Mouse (Mus musculus): ENCODE measurements at regions not wholly inside any gene's neighbourhood (a gene's known extent, or its start where the extent isn't known, plus 50 kb on each side); places are given as distances from the start of the nearest gene placed in this dataset.
A peak's percentile ranks its signal among the peaks of the same experiment; 100 is the strongest.

DNA sequence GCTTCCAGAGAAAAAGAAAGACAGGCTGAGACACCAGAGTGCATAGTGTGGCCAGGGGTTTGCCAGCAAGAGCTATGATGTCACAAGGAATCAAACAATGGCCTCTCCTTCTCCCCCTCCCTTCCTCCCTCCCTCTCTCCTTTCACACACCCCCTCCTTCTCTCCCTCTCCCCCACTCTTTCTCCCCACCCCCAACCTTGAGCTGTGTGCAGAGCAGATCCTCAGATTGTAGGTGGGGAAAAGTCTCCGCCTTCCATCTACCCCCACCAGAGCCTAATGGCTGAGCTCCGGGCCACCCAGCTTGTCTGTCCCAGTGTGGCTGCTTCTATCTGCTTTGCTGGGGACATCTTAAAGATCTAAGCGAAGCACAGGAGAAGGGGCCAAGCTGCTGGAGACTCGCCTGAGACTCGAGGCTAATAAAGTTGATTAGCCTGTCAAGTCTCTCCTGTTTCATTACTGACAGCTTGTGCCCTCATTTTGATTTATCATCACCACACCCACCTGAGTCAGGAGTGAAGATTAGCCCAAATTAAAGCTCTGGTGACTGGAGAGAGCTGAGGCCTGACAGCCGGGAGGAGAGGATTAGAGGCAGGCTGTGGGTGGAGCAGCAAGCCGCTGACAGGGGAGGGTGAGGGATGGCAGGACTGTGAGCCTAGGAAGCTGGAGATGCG is 272.8 kb downstream of the Cbln1 start:
- DNase-seq = no peak

DNA sequence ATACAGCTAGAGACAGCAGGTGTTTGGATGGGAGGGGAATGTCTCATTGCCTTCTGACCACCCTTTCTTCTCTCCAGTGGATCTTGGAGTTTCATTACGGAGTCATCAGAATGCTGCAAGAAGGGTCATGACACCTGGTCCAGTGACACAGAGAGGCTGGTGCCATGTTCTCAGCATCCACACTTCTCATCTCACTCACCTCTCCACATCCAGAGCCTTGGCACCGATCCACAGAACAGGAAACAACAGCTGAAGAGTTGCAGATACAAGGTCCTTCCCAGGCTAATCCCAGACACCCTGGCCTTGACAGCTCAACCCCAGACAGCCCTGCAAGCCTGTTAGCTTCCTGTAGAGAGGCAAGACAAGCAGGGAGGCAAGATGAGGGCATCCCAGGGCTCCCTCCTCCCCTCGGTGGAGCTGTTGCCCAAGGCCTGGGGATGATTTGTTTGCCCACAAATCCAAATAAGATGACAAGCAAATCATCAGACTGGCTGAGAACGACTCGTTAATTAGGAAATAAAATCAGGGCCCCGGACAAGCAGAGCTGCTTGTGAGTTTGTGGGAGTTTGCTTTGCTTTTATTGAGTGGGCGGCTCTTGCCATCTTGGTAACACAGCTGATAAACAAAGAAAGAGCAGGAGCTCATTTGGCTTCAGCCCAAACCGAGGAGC is 274.4 kb downstream of the Cbln1 start:
- DNase-seq = no peak

DNA sequence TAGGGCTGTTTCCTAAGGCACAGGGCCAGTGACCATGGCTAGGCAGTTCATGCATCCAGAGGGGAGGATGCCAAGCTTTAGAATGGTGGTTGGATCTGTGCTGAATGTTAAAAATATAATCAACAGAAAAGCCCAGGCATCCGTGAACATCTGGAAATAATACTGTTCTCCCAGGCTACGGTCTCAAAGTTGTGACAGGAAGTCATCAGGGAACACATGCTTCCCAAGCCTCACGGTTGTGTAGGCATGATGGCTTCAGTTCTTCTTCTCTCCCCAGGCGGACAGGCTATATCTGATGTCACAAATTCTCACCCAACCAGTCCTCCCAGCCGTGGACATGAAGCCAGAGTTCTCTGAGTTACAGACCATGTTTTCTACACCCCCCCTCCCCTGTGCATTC is 275.4 kb downstream of the Cbln1 start:
- no peak for DNase-seq

DNA sequence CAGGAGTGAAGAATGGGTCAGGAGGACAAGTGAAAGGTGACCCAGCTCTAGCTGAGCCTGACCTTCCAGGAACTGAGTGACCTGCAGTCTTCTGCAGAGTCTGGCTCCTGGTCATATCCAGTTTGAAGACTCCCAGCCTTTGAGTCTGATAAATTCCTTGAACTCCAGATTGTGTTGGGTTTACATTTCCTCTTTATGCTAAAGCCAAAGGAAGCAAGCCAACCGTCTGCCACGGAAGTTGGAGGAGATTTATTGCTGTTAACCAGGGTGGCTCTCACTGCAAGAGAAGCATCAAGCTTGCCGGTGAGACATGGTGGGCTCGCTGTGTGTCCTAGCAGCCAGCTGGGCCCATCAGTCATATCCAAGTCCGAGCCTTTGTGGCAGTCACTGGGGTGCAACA is 276.4 kb downstream of the Cbln1 start:
- no peak for DNase-seq

DNA sequence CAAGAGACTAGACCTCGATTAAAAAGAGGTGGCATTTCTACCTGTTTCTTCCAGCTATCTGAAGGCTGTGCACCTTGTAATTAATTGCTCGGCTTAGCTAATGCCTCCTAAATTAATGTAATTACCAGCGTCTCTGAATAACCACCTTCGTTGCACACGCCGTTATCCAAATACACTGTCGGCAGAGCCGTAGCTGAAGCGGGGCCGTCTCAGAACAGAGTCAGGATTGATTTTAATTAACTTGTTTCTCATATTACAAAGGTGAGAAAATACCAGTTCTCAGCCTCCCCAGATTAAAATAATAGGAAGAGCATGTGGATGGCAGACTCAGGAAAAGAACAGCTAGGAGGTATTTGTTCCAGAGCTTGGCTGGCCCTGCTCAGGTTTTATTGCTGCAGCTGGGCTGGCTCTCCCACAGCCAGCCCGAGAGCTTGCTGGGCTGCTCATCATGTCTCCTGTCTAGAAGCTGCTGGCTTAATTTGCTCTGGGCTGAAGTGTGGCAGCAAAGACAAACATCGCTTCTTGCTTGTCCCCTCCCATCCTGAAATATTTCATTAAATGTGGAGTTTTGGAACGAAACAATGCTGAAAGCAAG is 282.5 kb downstream of the Cbln1 start:
- DNase-seq = no peak

DNA sequence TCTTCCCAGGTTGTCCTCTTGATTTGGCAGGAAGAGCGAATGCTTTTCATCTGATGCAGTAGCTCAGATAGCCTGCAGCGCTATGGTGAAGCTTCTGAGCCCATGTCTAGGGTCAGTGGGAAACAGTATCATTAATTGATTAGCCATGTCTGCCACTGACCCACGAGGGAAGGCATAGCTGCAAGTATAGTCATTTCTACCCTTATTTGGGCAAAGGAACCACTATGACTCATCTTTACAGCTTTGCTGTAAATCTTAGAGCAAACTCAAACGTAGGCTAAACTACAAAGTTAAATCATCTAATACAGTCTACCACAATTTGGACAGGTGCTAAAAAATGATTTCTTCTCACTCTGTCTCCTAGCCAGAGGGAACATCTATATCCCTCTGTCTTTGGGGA is 289.5 kb downstream of the Cbln1 start:
- no peak for DNase-seq

DNA sequence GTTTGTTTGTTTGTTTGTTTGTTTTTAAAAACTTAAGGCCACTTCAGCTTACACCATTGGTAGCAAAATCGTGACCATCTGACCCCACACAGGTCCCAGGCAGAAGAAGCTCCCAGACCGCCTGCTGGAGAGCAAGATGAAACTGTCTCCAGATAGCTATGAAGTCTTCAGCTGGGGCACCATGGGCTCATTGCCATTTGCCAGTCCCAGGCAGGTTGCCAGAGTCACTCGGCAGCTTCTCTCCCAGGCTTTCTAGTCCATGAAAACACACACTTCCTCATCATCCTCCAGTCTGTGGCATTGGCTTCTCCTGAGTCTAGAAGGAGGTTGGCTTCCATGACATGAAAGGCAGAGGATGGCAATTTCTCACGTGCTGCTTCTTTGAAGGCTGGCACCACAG is 293.5 kb upstream of the N4bp1 start:
- peak; percentile 12 for DNase-seq

DNA sequence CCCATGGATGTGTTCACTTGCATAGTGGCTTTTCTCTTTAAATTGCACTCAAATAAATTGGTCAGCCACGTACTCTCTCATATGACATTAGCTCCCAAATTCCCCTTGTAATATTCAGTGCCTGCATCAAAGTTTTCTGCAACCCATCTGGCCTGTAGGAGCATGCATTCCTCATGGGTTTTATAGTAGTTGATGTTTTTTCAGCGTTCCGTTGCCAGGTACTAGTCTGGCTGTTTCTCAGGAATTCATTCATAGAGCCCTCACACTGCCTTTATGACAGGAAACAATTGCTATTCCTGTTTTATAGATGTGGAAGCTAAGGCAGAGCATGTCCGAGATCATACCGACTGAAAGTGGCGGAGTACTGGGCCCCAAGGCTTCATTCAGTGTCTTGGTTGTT is 292.6 kb upstream of the N4bp1 start:
- no peak for DNase-seq

DNA sequence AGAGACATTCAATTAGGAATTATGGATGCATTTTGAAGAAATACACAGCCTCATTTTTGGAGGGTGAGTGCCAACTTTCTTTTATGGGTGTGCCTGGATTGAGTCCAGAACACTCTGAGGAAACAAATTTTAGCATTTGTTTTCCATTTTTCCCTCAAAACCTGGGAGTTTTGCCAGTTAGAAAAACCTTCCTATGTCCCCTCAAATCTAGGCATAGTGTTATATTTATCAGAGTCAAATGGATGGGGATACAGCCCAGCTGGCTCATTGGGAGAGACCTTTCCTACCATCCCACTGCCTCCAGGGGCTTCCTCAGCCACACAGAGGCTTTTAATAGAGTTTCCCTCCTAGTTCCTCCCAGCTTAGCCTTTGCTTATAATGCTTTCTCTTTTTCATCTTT is 290.0 kb upstream of the N4bp1 start:
- no peak for DNase-seq

DNA sequence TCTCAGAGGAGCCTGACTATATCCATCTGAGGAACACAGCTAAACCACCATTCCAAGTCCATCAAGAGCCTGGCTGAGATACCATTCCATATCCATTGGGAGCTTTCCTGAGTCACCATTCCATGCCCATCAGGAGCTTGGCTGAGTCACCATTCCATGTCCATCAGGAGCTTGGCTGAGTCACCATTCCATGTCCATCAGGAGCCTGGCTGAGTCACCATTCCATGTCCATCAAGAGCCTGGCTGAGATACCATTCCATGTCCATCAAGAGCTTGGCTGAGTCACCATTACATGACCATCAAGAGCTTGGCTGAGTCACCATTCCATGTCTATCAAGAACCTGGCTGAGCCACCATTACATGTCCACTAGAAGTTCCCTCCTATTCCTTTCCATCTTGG is 288.7 kb upstream of the N4bp1 start:
- no peak for DNase-seq

DNA sequence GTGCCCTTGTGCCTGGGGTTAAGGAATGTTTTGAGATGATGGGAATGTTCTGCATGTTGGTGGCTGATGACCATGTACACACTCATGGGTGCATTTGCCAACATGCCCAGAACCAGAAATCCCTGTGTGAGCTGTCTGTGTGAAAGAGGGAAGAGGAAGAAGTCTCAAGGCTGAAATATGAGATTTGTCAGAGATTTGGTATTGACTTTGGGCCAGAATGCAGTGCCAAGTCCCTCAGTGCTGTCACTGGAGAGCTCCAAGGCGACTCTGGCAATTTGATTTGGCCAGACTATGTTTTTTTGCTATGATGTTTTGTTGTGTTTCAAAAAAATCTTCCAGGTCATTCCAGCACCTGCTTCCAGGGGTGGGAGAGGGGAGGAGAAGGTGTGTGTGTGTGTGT is 281.7 kb upstream of the N4bp1 start:
- DNase-seq = no peak

DNA sequence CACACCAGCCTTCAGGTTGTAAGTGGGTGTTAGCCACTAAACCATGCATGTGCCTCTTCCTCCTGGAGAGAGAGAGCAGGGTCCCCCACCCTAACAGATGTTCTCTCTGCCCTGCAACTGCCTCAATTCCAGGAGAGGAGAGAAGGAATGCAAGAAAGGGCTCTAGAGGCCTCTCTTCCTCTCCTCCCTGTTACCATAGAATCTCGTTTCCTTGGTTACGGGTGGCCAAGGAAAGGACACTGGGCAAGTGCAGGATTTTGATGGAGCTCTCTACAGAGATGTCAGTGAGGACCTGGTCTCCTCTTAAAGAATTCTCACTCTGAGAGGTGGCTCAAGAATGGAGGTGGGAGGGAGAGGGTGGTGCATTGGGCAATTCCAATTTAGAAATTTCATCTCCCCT is 275.4 kb upstream of the N4bp1 start:
- DNase-seq = no peak

DNA sequence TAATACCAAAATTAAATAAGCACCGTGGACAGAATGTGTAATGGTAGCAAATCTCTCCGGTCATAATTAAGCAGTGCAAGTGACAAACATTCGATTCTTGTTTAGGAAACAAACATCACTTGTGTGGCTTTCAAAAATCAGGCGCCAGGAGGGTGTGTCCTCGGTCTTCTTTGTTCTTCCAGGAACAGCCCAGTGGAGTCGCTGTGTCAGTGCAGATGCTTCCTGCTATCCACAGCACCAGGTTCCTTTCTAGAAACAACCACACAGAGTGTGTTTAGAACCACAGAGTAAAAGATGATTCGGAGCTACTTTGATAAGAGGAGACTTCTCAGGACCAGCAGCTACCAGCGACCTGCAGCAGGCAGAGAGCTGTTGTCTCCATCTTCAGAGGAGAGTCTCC is 273.3 kb upstream of the N4bp1 start:
- peak; percentile 8 for DNase-seq

DNA sequence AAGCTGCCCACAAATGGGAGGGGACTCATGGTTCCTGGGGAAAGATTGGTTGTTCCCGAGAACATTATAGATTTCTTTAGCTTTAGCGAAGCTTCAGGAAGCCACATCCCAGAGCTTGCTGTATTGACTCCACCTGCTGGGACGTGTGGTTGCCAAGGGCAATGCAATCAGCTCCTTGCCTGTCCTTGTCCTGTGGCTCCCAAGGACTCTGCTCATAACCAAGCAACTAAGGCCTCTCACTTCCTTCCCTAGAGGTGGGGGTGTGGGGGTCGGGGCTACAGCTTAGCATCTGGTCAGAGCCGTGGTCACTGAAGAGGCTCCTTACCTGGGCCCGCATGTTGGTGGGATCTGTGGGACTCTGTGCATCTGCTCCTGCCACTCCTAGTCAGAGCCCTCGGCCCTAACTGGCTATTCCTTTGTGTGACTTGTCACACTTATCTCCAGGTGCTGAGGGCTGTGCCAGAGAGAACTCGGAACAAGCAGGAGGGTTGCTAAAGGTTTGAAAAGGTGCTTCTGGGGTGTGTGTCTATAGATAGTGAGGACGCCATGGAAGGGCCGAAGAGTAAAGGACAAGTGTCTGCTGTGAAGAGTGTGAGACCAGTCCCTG is 270.9 kb upstream of the N4bp1 start:
- DNase-seq = no peak

DNA sequence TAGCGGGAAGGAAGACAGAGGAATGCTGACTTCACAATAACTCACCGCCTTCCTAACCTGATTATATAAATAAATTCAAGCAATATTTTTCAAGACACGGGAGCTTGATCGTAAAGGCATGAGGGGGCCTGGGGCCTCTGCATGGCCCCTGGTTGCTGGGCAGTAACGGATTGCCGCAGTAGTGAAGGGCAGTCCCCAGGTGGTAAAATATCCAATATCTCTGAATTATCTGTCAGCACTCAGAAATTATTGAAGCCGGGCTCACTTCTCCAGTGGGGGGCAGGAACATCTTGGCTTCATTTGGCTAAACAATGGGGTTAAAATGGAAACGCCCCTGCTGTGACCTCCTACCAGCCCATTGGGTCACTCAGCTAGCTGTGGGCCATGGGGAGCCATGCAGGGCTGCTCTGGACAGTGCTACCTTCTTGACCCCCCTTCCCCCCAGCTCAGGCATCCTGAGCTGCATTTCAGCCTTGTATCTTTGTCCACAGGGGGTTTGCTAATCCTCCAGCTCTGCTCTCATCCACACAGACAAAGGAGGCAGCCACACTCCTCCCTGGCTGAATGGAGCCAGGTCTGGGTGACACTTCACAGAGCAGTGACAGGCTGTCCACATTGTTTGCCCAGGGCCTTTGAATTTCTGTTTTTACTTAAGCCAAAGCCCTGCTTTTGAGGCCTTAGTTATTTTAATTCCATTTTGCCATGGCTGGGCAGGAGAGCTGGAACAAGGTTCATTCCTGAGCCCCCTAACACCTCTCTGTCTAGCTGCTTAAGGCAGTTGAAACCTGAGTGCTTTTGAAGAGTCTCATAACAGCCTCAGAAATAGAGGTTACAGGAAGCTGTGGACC is 267.2 kb upstream of the N4bp1 start:
- DNase-seq = no peak

DNA sequence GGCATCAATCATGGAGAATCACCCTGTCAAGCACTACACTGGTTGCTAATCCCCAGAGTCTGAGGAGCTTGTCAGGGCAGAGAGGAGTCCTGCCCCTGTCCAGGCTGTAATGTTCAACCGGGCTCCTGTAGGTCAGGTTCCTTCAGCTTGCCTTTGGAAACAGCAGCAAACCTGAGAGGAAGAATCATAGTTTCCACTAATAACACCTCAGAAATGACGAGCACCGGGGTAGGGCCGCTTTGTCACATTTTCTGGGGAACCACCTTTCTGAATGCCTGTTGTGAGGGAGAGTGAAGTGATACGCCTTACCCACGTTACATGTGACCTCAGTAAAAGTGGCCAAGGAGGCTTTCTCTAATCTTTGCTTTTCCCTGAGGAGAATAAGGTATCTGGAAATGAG is 263.8 kb upstream of the N4bp1 start:
- no peak for DNase-seq

DNA sequence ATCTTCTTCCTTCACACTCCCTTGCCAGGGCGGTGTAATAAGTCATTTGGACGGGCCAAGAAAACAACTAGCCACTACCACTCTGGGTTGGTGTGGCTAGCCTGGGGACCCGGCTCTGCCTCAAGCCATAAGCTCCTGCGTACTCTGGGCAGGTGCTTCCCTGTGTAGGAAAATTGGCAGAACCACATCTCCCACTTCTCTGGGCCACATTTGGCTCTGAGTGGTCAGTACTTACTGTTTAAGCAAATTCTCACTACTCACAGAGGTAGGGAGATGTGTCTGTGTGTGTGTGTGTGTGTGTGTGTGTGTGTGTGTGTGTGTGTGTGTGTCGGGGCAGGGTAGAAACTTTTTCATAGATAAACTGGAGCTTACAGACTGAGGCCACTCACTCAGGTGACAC is 262.6 kb upstream of the N4bp1 start:
- DNase-seq = no peak

DNA sequence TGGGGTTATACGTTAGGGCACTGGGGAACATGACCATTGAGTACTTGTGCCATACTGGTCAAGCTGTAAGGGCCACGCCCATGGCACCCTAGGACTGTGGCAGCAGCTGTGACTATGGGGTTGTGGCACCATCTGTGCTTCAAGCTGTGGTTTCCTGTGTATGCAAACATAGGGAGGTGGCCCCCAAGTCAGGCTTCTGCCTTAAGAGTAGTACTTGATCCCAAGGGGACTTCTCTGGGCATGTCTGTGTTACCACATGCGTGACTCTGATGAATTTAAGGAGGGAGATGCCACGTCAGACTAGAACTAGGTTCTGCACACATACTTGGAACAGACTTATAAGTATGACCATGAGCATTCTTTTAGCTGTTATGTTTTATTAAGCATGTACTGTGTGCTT is 252.4 kb upstream of the N4bp1 start:
- no peak for DNase-seq

DNA sequence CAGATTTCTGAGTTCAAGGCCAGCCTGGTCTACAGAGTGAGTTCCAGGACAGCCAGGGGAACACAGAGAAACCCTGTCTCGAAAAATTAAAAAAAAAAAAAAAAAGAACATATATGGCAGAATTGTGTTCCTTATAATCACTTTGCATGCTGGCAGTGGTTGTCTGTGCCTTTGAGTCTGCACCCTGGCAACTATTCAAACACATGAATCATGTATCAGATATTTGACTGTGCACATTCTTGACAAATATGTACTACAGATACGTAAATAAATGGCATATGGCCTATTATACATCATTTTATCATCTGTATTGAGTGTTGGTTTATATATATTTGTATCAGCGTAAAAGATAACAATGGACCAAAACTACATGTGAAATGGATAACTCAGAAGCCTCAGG is 246.7 kb upstream of the N4bp1 start:
- DNase-seq = no peak

DNA sequence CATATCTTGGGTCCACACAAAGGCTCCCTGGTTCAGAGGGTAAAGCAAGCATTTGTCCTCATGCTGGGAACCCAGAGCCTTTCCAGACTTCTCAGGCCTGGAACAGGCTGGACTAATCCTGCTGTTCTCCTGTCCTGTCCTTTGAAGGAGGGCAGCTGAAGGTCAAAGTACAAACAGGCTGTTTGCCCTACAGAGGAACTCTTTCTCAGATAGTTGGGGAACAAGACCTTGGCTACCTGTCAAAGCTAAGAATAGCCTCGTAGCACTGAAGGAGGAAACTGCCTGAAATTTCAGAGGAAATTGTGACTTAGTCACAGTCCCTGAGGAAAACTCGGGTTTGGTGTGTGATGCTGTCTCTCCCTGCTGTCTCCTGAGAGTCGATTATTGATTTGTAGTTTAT is 245.6 kb upstream of the N4bp1 start:
- no peak for DNase-seq

DNA sequence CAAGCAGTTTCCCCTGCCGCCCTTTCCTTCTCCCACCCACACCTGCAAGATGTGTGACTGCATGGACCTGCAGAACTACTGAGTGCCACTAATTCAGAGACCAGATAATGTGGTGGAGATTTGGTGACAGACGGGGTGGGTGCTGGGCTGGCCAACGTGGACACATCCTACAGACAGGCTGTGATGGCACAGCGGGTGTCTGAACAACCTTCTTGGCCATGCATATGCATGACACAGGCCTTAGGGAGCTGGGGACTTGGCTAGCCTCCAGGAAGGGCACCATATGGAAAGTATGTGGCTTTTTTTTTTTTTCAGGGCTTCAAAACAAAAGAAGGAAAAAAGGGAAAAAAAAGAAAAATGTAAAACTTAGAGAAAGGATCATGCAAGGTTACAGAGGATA is 243.5 kb upstream of the N4bp1 start:
- peak; percentile 11 for DNase-seq

DNA sequence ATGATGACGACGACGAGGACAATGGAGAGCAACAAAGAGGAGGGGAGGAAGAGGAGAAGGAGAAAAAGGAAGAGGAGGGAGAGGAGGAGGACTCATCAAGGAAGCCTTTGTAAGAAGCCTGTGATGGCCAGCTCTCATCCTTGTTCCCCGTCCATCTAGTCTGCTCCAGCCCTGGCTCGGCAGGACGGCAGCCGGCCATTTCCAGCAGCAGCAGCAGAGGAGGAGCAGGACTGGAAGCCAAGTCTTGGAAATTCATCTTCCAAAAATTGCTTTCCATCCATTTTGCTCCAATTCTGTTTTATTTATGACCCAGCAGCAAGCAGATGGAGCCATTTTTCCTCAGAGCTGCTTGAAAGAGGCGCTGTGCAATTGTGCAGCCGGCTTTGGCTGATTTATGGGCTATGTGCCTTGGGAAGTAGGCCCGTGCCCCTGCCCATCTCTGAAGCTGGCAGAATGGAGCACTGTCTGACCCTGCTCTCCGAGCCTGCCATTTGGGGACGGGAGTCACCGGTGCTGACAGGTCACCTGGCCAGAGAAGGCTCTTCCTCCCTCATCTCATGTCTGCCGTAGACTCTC is 231.2 kb upstream of the N4bp1 start:
- peak; percentile 16 for DNase-seq

DNA sequence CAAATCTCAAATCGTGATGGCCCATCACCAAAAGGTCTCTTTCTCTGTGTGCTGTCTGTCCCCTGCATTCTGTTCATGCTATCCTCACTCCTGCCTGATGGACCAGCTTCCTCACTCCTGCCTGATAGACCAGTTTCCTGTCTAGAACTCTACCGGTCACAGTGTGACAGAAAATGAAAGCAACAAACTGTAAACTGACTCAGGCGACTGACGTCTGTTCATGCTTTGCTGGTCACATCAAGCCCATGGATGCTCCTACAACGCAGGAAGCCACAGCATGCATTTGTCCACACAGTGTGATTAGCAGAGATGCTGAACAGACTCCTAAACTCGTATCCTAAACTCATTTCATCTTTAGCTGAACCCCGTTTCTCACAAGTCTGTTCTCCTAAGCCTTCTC is 227.3 kb upstream of the N4bp1 start:
- no peak for DNase-seq

Data from right cerebral cortex, postnatal 4 days (tissue).